ENCODE assay signal across 25 mouse cellular contexts in the genomic region with DNA sequence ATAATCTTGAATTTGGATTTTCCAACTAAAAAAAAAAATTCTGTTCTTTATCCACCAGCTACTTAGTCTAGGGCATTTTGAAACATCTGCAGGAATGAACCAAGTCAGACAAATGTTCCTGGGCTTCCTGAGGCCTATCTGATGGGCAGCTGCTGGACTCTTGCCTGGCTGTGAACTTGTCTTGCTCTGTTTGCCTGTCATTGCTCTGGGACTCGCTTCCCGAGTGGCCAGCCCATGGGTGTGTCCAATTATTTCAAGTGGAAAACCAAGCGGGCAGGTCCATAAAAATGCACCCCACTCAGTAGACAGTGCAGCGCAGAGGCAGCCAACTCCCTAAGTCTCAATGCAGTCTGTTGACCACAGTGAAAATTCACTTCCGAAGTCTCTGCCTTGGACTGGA. TPM values are rescaled to one million over a fixed set of nuclear protein-coding genes. Genes with fewer than 3 reads are reported as not detected.
DNase-seq lines count a peak whose midpoint lies in the region.
"Had no signal": no experiment of that assay in that cellular context is flagged by ENCODE, and none has a peak within 500 bp of the region (broad histone marks: within the 10 kb centered on the region; RNA-seq: fewer than 3 reads in every experiment).

No protein-coding gene starts in this region.

- no peaks in the 10 kb centered on the region; the same call in 1 of the 2 replicates for H3K27me3 ChIP-seq in heart, embryonic 10.5 days (ENCODE audit: insufficient read depth, poor library complexity, severe bottlenecking)
- H3K27me3 ChIP-seq: CH12.LX; forebrain, embryonic 13.5 days; heart, embryonic 15.5 days; Patski had no signal

- DNase-seq in heart, adult 11 months, result peak; percentile 98
- no peak for DNase-seq in heart, postnatal 4 days
- peak; percentile 44 for DNase-seq in heart, adult 8-10 months (ENCODE audit: low spot score)
- DNase-seq in heart, embryonic 10.5 days (ENCODE audit: low spot score), result no peak
- DNase-seq in heart, postnatal 10 days, result peak; percentile 19 to 22
- DNase-seq in left cerebral cortex, adult 9 months (ENCODE audit: low spot score in 2 of 2), result no peak
- no peak for DNase-seq in ovary, postnatal 14 days (ENCODE audit: low spot score)
- DNase-seq: adrenal gland, postnatal 10 days; adrenal gland, postnatal 36 days; B cell, adult 2 months; cerebellum, adult 18-20 months; cerebellum, adult 9-10 months; cerebellum, postnatal 14 days; forebrain, postnatal 0 days; gastrocnemius, adult 2 months; gastrocnemius, postnatal 36 days; kidney, adult 18-20 months had no signal

- H3K4me1 ChIP-seq in heart, embryonic 10.5 days, result no peaks in the 10 kb centered on the region
- H3K4me1 ChIP-seq: forebrain, embryonic 10.5 days; forebrain, embryonic 13.5 days; heart, embryonic 15.5 days had no signal

- no peak overlapping the region for H3K27ac ChIP-seq in heart, embryonic 10.5 days
- H3K27ac ChIP-seq: forebrain, embryonic 10.5 days; forebrain, embryonic 13.5 days; gastrocnemius, adult 2 months; heart, embryonic 15.5 days; hindbrain, embryonic 14.5 days; hindbrain, postnatal 0 days had no signal

- WGBS in heart, embryonic 10.5 days, result 75% methylated on average over 5 of the region's 5 CpGs

- no peaks in the 10 kb centered on the region for H3K9me3 ChIP-seq in heart, embryonic 10.5 days
- H3K9me3 ChIP-seq: forebrain, embryonic 10.5 days; forebrain, embryonic 13.5 days; G1E; heart, embryonic 15.5 days had no signal

- no peak overlapping the region for H3K4me3 ChIP-seq in heart, embryonic 10.5 days
- H3K4me3 ChIP-seq: forebrain, embryonic 10.5 days; forebrain, embryonic 13.5 days; gastrocnemius, adult 2 months; heart, embryonic 15.5 days had no signal

- H3K36me3 ChIP-seq in heart, embryonic 10.5 days, result no peaks in the 10 kb centered on the region
- H3K36me3 ChIP-seq: forebrain, embryonic 10.5 days; G1E; heart, embryonic 15.5 days had no signal

- intact Hi-C loops in heart, postnatal 10 days (cut with DNase I), result no loop called here

RNA-seq across cellular contexts. Expression of gene Stc2, which starts 17.7 kb away (rescaled TPM):
- 1 to 10 TPM; 8.4 to 9.0 TPM for total RNA-seq in heart, postnatal 4 days (2021)
- total RNA-seq in heart, adult 8-10 months (2022), result 10 to 100 TPM; 11.2 to 23.3 (median 17.7) TPM
- 2.1 and 2.3 TPM in 2 replicates for polyA plus RNA-seq in heart, embryonic 10.5 days (2016; fragmentation: Nextera tagmentation; extraction: Ambion mirVana)
- total RNA-seq in heart, postnatal 10 days (2021), result 10 to 100 TPM; 15.0 to 18.7 TPM
- total RNA-seq: CH12.LX had no signal
- polyA plus RNA-seq: G1E had no signal

Comparison
In these comparisons a context has a peak if more than half of its experiments do, and no peak if none do; other contexts are left out.
1. DNase-seq: peak in heart, adult 11 months (single experiment), heart, adult 8-10 months (single experiment) and heart, postnatal 10 days (2 of 2); none in heart, postnatal 4 days (single experiment), heart, embryonic 10.5 days (single experiment), left cerebral cortex, adult 9 months (0 of 2) and ovary, postnatal 14 days (single experiment).